Mouse (Mus musculus): Measurements from ENCODE around the gene Nek8. TPM values are rescaled to one million over a fixed set of nuclear protein-coding genes. Genes with fewer than 3 reads are reported as not detected.

Gene Nek8
- 10 to 100 TPM in 1 of 2 experiments, 1 to 10 TPM in 1; 9.3 to 10.9 TPM for polyA plus RNA-seq (2017; shearing (Covaris generic))

GRCm38 (mm10) chr11:78176402-78176862, at the start of gene Nek8, which contains the start of gene Tlcd1:
Gene Nek8 (minus strand): TSS chr11:78176675.
Gene Tlcd1 (plus strand): TSS chr11:78176711.

GRCm38 (mm10) chr11:78193113-78193512, 16.6 kb upstream of the Nek8 start, which contains the start of gene Proca1:
Gene Proca1 (plus strand): TSS chr11:78193392.

GRCm38 (mm10) chr11:78188331-78189233, 12.1 kb upstream of the Nek8 start, which contains the start of gene Rab34:
Gene Rab34 (plus strand): TSS chr11:78188430.

GRCm38 (mm10) chr11:78182961-78183844, 6.7 kb upstream of the Nek8 start, which contains the start of gene Rpl23a:
Gene Rpl23a (minus strand): TSS chr11:78183584.

GRCm38 (mm10) chr11:78164924-78165760, 11.3 kb downstream of the Nek8 start, which contains the start of gene Traf4:
Gene Traf4 (minus strand): TSS chr11:78165589.

Other genes with a start within 250 kb of the Nek8 start
- under 1 TPM in 1 of 2 experiments, not detected in 1; 0.33 TPM for gene Sez6, start 245.9 kb downstream of the Nek8 start, polyA plus RNA-seq (2017; shearing (Covaris generic))
- gene Phf12, start 193.9 kb downstream of the Nek8 start, polyA plus RNA-seq (2017; shearing (Covaris generic)), result 10 to 100 TPM; 42.1 to 43.8 TPM
- gene Dhrs13, start 144.4 kb downstream of the Nek8 start, polyA plus RNA-seq (2017; shearing (Covaris generic)), result 1 to 10 TPM; 5.0 to 5.3 TPM
- 10 to 100 TPM; 41.5 to 48.8 TPM for gene Flot2, start 138.7 kb downstream of the Nek8 start, polyA plus RNA-seq (2017; shearing (Covaris generic))
- 10 to 100 TPM; 23.1 to 27.6 TPM for gene Eral1, start 96.3 kb downstream of the Nek8 start, polyA plus RNA-seq (2017; shearing (Covaris generic))
- 10 to 100 TPM; 15.3 to 18.3 TPM for gene Fam222b, start 82.0 kb downstream of the Nek8 start, polyA plus RNA-seq (2017; shearing (Covaris generic))
- 10 to 100 TPM; 33.0 to 39.8 TPM for gene Traf4, start 11.1 kb downstream of the Nek8 start, polyA plus RNA-seq (2017; shearing (Covaris generic))
- 1 to 10 TPM; 4.7 to 5.4 TPM for gene Tlcd1, start within 50 bp of the Nek8 start, polyA plus RNA-seq (2017; shearing (Covaris generic))
- 1,000 to 10,000 TPM; 1,180 to 2,194 TPM for gene Rpl23a, start 6.9 kb upstream of the Nek8 start, polyA plus RNA-seq (2017; shearing (Covaris generic))
- gene Rab34, start 11.8 kb upstream of the Nek8 start, polyA plus RNA-seq (2017; shearing (Covaris generic)), result under 1 TPM; 0.91 to 0.97 TPM
- under 1 TPM; 0.29 to 0.55 TPM for gene Proca1, start 16.7 kb upstream of the Nek8 start, polyA plus RNA-seq (2017; shearing (Covaris generic))
- 10 to 100 TPM; 78.8 to 95.9 TPM for gene Sdf2, start 69.1 kb upstream of the Nek8 start, polyA plus RNA-seq (2017; shearing (Covaris generic))
- gene Supt6, start 69.3 kb upstream of the Nek8 start, polyA plus RNA-seq (2017; shearing (Covaris generic)), result 10 to 100 TPM; 15.5 to 29.0 TPM
- 10 to 100 TPM; 40.4 to 65.7 TPM for gene 2610507B11Rik, start 85.1 kb upstream of the Nek8 start, polyA plus RNA-seq (2017; shearing (Covaris generic))
- gene BC030499, start 114.2 kb upstream of the Nek8 start, polyA plus RNA-seq (2017; shearing (Covaris generic)), result under 1 TPM; 0.27 to 0.36 TPM
- 1 to 10 TPM; 5.3 to 6.0 TPM for gene Spag5, start 124.9 kb upstream of the Nek8 start, polyA plus RNA-seq (2017; shearing (Covaris generic))
- 10 to 100 TPM in 1 of 2 experiments, 1 to 10 TPM in 1; 2.4 to 12.9 TPM for gene Aldoc, start 146.3 kb upstream of the Nek8 start, polyA plus RNA-seq (2017; shearing (Covaris generic))
- 100 to 1,000 TPM in 1 of 2 experiments, 10 to 100 TPM in 1; 70.7 to 114 TPM for gene Pigs, start 151.7 kb upstream of the Nek8 start, polyA plus RNA-seq (2017; shearing (Covaris generic))
- gene Unc119, start 166.8 kb upstream of the Nek8 start, polyA plus RNA-seq (2017; shearing (Covaris generic)), result 100 to 1,000 TPM in 1 of 2 experiments, 10 to 100 TPM in 1; 57.5 to 101 TPM
- gene Foxn1, start 209.9 kb upstream of the Nek8 start, polyA plus RNA-seq (2017; shearing (Covaris generic)), result not detected
- gene Slc13a2, start 245.5 kb upstream of the Nek8 start, polyA plus RNA-seq (2017; shearing (Covaris generic)), result not detected